Mouse (Mus musculus) macrophage (primary cell): Measurements from ENCODE around the gene Zic1. TPM values are rescaled to one million over a fixed set of nuclear protein-coding genes. Genes with fewer than 3 reads are reported as not detected.

Source experiments
- H3K27ac ChIP-seq: fragments of 350-480 bp; formaldehyde crosslinking; 2 replicates; pipeline ENCODE4 v1.9.0; 2021
- H3K36me3 ChIP-seq: fragments of 350-480 bp; formaldehyde crosslinking; 2 replicates; pipeline ENCODE4 v1.9.0; 2021; ENCODE audit errors: inconsistent target
- H3K4me3 ChIP-seq: fragments of 350-480 bp; formaldehyde crosslinking; 2 replicates; pipeline ENCODE4 v1.9.0; 2021; ENCODE audit errors: inconsistent target
- H3K79me2 ChIP-seq: fragments of 350-480 bp; formaldehyde crosslinking; 2 replicates; pipeline ENCODE4 v1.9.0; 2021; ENCODE audit errors: inconsistent target
- WGBS: methylation state at CpG from one replicate; pipeline ENCODE4 v1.1.7; 2026; ENCODE audit warnings: inconsistent platforms; ENCODE audit not compliant: missing documents; 5-methylcytosine and 5-hydroxymethylcytosine counted together
- polyA plus RNA-seq: library from polyadenylated mRNA; stranded (reverse); fragments of 250-400 nt; gene quantifications from 3 replicates; pipeline ENCODE4 v1.2.4, GENCODE M21; 2018; ENCODE audit warnings: inconsistent platforms

Gene Zic1
- polyA plus RNA-seq, 1 experiment from 2014 or later, result not detected

DNA sequence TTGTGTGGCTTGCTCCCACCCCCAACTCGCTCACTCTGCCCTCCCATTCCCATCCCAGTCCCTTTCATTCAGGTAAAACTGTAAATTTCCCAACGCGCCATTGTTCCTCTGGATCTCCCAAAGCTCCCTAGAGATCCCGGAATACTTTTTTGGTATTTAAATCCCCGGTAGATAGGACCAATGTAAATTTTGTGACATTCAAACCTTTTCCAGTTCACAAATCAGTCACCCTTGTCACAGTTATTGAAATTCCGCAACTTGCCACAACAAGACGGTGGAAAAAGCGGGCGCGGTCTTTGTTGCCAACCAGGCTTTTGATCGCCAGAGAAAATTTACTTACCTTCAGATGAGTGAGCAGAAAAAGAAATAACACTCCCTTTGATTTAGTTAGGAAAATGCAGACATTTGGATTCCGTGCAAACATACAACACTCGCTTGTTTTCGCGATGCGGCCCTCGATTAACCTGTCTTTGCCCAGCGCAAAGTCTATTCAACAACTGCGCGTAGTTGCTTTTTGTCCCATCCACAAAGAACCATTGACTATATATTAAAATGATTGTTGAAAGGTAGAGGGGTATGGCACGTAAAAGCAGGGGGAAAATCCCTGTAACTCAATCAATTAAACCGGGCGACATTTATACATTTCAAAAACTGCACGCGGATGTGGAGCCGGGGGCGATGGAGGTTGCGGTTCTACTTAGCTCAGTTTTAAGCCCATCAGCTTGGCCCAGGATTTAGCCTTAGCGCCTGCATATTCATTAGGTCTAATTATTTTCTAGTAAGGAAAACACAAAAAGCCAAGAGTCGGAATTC is 1.6 kb upstream of the Zic1 start:
- WGBS, result 17% methylated on average over 29 of the region's 30 CpGs
- Histone ChIP-seq H3K36me3 (no peaks in the 10 kb centered on the region), H3K4me3 (no peak overlapping the region)

DNA sequence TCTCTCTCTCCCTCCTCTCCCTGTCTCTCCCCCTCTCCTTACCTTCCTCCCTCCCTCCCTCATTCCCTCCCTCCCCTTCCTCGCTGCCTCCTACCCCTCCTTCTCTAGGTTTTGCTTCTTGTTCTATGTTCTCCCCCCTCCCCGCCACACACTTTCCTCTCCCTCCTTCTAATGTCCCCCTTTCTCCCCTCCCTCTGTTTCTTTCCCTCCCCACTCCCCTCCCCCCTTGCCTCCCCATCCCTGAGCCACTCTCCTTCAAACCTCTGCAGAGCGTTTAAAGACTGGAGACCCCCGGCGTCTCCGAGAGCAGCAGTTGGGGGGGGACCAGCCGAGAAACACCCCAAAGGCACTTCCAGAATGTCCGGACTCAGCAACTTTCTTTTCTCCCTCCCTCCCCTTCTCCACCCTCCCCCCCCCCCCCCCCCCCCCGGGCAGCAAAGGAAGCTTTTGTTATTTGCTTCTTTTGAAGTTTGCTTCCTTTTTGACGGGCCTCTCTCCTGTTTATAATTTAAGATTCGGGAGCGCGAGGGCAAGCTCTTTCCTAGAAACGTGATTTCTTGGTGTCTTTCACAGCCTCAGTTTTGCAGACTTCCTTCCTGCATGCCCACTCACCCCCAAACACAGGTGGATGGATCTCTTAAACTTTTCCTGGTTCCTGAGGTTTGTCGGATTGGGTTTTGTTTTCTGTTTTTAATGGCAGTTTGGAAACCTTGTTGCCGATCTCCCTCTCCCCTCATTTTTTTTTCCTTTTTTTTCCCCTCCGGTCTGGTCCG is 802 bp upstream of the Zic1 start:
- Histone ChIP-seq H3K36me3 (no peaks in the 10 kb centered on the region), H3K79me2 (no peaks in the 10 kb centered on the region), H3K4me3 (no peak overlapping the region), H3K27ac (no peak overlapping the region)
- WGBS, result 3% methylated on average over 13 of the region's 18 CpGs

More for the DNA sequence above, 1.6 kb upstream of the Zic1 start:
- Histone ChIP-seq H3K27ac (no peak overlapping the region), H3K79me2 (no peaks in the 10 kb centered on the region)

DNA sequence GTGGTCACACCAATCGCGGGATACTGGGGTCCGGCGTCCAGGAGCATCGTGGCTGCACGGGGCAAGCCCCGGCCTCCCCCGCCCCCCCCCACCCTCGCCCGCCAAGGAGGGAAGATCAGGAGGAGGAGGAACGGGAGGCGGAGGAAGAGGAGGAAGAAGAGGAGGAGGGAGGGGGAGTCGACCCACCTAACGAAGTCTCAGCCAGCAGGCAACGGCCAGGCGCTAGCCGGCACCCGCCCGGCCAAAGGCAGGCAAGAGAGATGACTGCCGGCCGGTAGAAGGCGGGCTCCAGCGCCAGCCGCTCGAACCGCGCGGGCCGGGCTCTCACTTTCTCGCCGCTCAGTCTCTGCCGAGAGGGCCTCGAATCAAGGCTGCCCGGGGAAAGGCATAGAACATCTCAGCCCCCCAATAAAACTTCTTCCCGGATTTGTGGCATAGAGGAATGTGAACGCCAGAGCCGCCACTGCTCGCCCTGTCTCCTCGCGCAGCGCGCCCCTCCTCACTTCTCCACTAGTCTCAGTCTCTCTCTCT is 574 bp downstream of the Zic1 start:
- no peak overlapping the region for H3K4me3 ChIP-seq
- no peak overlapping the region for H3K27ac ChIP-seq
- WGBS, result 5% methylated on average over 38 of the region's 42 CpGs
- H3K36me3 ChIP-seq, result no peaks in the 10 kb centered on the region
- no peaks in the 10 kb centered on the region for H3K79me2 ChIP-seq

DNA sequence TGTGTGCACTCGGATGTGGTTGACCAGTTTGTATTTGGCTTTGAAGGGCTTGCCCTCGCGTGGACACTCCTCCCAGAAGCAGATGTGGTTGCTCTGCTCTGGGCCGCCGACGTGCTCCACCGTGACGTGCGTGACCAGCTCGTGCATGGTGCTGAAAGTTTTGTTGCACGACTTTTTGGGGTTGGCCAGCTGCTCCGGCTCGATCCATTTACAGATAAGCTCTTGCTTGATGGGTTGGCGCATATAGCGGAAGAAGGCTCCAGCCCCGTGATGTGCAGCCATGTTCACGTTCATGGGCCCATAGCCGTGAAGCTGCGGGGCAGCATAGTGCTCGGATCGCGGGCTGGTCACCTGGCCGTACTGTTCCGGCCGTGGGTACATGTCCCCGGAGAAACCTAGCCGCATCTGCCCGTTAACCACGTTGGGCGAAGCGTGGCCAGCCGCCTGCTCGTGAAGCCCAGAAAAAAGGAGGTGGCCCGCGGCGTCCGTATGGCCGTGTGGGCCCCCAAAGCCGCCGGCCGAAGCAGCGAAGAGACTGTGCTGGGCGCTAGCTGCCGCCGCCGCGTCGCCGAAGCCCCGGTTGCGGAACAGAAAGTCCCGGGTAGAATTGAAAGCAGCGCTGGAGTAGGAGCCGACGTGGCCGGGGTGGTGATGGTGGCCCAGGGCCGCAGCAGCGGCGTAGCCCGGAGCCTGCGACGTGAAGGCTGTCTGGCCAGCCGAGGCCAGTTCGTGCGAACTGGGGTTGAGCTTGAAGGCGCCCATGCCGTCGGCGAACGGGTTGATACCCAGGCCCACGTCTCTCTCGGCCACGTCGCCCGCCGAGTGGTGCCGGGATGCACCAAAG is 1.3 kb downstream of the Zic1 start:
- Histone ChIP-seq H3K79me2 (no peaks in the 10 kb centered on the region), H3K27ac (no peak overlapping the region), H3K36me3 (no peaks in the 10 kb centered on the region), H3K4me3 (no peak overlapping the region)
- 3% methylated on average over 77 of the region's 77 CpGs for WGBS

DNA sequence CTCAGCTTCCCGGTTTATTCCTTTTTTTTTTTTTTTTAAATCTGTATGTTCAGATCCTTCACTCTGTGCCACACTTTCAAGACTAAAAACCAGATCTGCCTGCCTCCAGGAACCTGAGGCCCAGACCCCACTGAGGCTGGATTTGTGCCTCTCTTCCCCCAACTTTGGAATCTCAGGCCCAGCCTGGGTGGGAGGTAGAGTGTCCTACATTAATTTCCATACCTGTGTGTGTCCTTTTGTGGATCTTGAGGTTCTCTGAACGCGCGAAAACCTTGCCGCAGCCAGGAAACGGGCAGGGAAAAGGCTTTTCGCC is 1.8 kb downstream of the Zic1 start:
- WGBS, result 1% methylated on average over 7 of the region's 7 CpGs

DNA sequence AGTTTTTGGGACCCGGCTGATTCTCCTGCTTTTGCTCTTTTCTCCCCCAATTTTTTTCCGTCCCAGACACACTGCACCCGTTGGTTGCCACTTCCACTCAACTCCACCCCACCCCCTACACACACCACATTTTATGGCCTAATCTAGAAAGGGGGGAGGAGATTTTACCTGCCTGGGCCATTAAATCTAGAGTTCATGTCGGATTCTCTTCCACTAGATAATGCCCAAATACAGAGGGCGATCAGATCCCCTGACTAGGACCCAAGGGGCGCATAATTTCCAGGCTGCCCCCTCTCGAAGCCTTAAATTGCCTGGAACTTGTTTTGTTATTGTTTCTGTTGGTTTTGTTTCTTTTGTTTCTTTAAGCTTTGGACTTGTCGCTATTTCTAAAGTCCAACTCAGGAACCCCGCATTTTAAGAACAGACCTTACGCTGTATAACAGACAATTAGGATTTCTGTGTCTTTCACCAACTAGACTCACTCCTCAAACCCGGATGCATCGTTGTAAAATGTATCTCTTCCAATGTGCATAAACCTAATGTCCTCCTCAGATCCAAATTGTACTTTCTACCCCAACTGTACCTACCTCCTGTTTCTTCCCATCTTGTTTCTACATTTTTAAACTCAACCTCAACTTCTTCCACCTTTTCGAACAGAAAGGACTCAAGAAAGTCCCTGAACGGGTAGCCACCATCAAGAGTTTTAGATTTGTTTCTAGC is 2.4 kb downstream of the Zic1 start:
- 12% methylated on average over 14 of the region's 14 CpGs for WGBS
- no peaks in the 10 kb centered on the region for H3K79me2 ChIP-seq

More for the DNA sequence above, 1.8 kb downstream of the Zic1 start:
- Histone ChIP-seq H3K27ac (no peak overlapping the region), H3K4me3 (no peak overlapping the region), H3K79me2 (no peaks in the 10 kb centered on the region), H3K36me3 (no peaks in the 10 kb centered on the region)

DNA sequence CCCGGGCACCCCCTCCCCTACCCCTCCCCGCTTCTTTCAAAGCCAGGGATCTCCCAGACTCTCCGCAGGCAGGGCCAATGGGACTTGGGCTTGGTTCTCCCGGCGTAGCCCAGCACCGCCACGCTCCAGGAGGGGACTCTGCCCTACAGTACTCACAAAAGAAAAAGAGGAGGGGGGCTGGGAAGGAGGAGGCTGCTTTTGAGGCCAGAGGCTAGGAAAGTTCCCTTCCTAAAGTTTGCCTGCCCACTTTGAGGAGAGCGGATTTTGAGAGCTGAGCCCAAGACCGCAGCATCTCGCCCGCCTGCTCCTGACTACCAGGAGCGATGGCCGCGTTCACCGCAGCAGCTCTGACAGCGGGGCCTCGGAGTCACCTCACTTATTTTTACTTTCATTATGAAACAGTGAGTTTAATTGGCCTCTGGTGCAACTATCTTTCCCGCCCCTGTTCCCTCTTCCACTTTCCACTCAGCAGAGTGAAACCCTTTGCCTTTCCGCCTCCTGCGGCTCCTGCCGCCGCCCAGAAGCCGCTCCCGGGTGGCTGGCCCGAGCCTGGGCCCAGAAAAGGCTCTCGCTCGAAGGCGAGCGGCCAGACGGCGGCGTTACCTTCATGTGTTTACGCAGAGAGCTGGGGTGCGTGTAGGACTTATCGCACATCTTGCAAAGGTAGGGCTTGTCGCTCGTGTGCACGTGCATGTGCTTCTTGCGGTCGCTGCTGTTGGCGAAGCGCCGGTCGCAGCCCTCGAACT is 3.6 kb downstream of the Zic1 start, which contains the start of gene Zic4:
Gene Zic4, plus strand, starts transcription at position 558 of the 746 bp plus-strand sequence.
- WGBS, result 4% methylated on average over 44 of the region's 45 CpGs
- H3K36me3 ChIP-seq, result no peaks in the 10 kb centered on the region
- no peak within 1 kb of the TSS for H3K4me3 ChIP-seq
- no peak within 1 kb of the TSS for H3K27ac ChIP-seq
- H3K79me2 ChIP-seq, result no peaks in the 10 kb centered on the region

More for the DNA sequence above, 2.4 kb downstream of the Zic1 start:
- no peak overlapping the region for H3K27ac ChIP-seq
- H3K4me3 ChIP-seq, result no peak overlapping the region
- H3K36me3 ChIP-seq, result no peaks in the 10 kb centered on the region

DNA sequence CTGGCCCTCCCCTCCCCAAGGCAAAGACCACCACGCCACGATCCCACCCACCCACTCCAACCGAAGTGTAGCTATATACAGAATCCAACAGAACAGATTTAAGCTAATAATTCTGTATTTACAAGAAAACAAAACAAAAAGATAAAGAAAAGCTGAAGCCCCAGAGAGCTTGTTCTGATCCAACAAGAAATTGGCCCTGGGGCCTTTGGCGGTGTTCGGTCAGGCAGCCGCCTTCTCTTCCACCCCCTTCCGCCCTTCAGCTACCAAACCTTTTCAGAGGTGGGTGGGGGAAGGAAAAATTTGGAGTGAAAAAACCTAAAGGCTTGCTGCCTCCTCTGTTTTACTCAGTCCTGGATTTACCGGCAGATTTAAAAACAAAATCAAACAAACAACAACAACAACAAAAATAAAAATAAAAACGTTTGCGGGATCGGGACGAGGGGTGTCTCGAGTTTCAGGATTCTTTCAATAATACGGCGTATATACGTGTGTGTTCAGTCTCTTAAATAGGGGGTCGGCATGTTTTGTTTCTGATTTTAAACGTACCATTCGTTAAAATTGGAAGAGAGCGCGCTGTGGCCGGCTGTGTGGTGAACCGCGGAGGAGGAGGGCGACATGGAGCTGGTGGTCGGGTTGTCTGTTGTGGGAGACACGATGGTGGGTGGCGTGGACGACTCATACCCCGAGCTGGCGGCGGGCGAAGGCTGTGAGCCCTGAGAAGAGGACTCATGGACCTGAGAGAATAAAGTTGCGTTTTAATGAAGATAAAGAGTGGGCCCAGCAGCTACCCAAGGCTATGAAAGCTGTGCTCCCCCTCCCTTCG is 4.4 kb downstream of the Zic1 start:
- Histone ChIP-seq H3K36me3 (no peaks in the 10 kb centered on the region), H3K27ac (no peak overlapping the region), H3K4me3 (no peak overlapping the region), H3K79me2 (no peaks in the 10 kb centered on the region)
- WGBS, result 7% methylated on average over 33 of the region's 35 CpGs

DNA sequence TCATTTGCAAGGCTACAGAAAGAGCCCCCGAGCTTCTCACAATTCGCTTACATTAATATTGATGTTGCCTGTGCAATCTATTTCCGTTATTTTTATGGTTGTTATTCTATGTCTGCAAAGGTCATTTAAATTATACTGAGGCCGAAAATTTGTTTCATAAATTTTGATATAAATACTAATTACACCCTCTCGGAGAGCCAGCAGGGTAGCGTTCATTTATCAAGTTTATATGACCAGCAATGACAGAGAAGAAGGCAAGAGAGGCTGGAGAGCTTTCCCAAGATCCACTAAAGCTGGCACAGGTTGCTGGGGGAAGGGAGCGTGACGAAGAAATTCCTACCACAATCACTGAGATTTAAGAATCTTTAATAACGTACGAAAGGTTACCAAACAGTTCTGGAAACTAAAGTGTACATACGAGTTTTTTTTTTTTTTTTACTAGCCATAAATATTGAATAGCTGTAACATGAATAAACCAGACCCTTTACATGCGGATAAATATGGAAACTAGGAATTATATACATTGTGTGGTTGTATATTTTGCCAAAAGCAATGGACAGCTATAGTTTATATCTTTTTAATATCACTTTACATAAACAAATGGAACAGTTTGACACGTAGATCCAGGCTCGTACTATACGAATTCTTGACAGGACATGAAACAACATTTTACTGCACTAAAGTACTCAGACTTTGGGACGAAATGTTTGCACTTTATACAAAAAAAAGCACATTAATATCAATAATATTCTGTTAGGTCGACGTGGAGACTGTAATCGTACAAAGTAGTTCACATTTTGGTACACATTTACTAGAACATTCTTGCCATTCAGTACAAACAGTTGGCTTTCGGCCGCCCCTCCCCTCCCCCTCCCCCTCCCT is 5.2 kb downstream of the Zic1 start:
- 13% methylated on average over 21 of the region's 21 CpGs for WGBS
- Histone ChIP-seq H3K79me2 (no peaks in the 10 kb centered on the region), H3K4me3 (no peak overlapping the region), H3K36me3 (no peaks in the 10 kb centered on the region), H3K27ac (no peak overlapping the region)

DNA sequence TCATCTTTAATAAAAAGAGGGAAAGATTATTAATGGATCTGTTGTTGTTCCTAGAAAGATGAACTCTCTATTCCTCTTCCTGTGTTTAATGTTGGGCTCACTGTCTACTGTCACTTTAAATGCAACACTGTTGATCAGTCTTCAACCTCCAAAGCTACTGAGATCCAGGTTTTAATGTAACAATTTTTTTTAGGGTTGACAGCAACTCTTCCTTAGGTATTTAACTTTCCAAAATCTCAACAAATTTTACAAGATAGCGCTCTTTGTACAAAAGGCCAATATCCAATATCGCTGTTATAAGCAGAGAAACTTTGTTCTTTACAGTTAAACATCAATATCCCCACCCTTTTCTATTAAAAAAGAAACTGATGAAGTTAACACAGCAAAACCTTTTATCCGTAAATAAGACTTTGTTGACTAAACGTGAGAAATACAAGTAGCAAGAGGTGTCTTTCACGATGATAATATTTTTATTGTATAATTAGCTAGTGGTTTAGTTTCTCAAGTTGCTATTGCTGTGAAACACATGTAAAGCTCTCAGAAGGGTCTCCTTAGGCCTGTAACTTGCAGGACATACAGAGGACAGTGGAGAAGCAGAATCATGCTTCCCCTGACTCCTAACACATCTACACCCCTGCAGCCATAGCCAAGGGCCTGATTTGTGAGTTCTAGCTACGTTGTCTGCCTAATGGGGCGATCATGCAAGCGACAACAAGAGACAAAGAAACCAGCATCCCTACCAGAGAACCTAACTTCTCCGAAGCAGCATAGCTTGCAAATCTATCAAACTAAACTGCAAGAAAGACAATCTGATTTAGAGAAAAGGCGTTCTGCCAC is 6.5 kb downstream of the Zic1 start:
- Histone ChIP-seq H3K36me3 (no peaks in the 10 kb centered on the region), H3K4me3 (no peak overlapping the region), H3K79me2 (no peaks in the 10 kb centered on the region), H3K27ac (no peak overlapping the region)
- WGBS, result 18% methylated on average over 10 of the region's 10 CpGs

DNA sequence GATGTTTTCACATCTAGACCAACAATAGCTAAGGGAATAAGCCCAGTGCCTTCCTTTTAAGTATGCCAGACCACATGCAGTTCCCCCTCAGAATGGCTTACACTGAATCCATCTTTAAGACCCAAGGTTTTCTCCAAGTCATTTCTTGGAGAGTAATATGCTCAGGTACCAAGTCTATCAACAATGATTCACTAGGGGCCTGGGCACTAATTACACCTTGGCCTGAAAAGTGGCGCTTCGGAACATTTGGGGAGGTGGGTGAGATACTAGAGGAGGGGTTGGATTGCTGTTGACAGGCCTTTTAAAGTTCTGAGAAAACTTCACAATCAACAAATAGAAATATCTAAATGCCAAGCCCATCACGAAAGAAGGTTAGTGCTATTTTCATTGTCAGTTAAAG is 8.3 kb downstream of the Zic1 start:
- Histone ChIP-seq H3K36me3 (no peaks in the 10 kb centered on the region), H3K4me3 (no peak overlapping the region), H3K79me2 (no peaks in the 10 kb centered on the region), H3K27ac (no peak overlapping the region)
- 9% methylated on average over 3 of the region's 3 CpGs for WGBS
